Mouse (Mus musculus) gonadal fat pad, adult 2 months (tissue): ENCODE measurements around the gene Nodal. TPM values are rescaled to one million over a fixed set of nuclear protein-coding genes. Genes with fewer than 3 reads are reported as not detected.

Experiments
- polyA plus RNA-seq: library from polyadenylated mRNA; depleted of rRNA; stranded (reverse); fragments of >200 nt; gene quantifications from 2 replicates; pipeline ENCODE4 v1.2.3, GENCODE M21; 2012; rRNA removed

The Nodal gene
- polyA plus RNA-seq, 1 experiment = 0.26 TPM

Other genes starting within 250 kb of the Nodal start
- 2.1 and 2.6 TPM in 2 replicates for gene Tbata, start 246.0 kb upstream of the Nodal start, polyA plus RNA-seq
- 3.6 and 3.8 TPM in 2 replicates for gene Adamts14, start 144.5 kb upstream of the Nodal start, polyA plus RNA-seq
- gene Prf1, start 120.1 kb upstream of the Nodal start, polyA plus RNA-seq = 0.77 and 0.84 TPM in 2 replicates
- gene Pald1, start 34.4 kb upstream of the Nodal start, polyA plus RNA-seq = 16.2 and 18.8 TPM in 2 replicates
- gene Eif4ebp2, start 34.7 kb downstream of the Nodal start, polyA plus RNA-seq = 71.1 and 80.4 TPM in 2 replicates
- 8.3 and 8.4 TPM in 2 replicates for gene Lrrc20, start 57.8 kb downstream of the Nodal start, polyA plus RNA-seq
- gene Npffr1, start 177.5 kb downstream of the Nodal start, polyA plus RNA-seq = 0.32 and 0.39 TPM in 2 replicates
- 44.5 and 56.0 TPM in 2 replicates for gene Ppa1, start 230.6 kb downstream of the Nodal start, polyA plus RNA-seq